Mouse (Mus musculus): ENCODE measurements around the gene Cggbp1.

GRCm38 (mm10) chr16:64885142-64885541 lies 33.3 kb downstream of the Cggbp1 start:
- TF ChIP-seq CTCF (IDR thresholded peaks at IDR 0.05; ENCODE audit: borderline replicate concordance, insufficient read depth, low read depth, low read length) (no peak), POLR2A (IDR thresholded peaks at IDR 0.05; ENCODE audit: borderline replicate concordance, insufficient read depth, low read length) (no peak)
